Mouse (Mus musculus) MEL-GATA-1-ER (cell line): ENCODE results near the gene Alkal2.
A peak's percentile ranks its signal among the peaks of the same experiment; 100 is the strongest.

Source experiments
- DNase-seq: peaks from one replicate; pipeline ENCODE4 v3.0.0-alpha.2; 2012; ENCODE audit warnings: low read depth; ENCODE audit errors: extremely low read depth

The Alkal2 gene

DNA sequence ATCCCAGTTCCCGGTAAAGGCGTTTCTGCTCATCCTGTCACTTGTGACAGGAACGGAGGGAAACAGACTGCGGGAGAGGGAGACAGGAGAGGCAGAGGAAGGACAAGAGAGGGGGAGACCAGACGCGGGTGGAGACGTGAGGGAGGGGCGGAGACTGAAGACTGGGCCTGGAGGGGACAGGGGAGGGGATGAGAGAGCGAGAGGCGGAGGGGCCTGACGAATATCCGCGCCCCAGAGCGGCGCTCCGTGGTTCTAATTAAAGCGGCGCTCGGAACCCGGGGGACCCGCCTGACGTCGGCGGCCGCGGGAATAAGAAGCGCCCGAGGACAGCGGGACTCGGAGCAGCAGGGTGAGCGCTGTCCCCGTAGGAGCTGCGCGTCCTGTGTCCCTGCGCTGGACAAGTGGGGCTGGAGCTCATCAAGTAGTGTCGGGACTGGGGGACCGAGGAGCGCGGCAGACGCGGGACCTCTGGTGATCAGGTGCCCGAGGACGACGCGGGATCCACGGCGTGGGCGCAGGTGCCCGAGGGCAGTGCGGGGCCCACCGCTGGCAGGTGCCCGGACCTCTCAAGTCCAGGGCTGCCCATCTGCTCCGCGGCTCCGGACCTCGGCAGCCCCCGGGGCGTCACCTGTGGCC, at the start of gene Alkal2:
TSS of gene Alkal2 (plus strand) at position 337 of the 636 bp plus-strand sequence.
- DNase-seq, result no peak

DNA sequence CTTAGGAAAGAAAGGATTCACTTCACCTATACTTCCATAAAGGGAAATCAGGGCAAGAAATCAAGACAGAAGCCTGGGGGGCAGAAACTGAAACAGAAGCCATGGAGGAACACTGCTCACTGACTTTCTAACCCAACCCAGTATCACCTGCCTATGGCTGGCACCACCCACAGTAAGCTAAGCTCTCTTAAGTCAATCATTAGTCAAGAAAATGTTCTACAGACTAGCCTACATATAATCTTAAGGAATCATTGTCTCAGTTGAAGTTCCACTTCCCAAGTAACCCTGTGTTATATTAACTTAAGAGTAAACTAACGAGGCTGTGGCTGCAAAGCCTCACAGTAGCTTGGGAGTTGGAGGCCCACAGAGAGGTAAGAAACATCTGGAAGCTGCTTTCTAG, 35.6 kb upstream of the Alkal2 start:
- DNase-seq, result no peak

DNA sequence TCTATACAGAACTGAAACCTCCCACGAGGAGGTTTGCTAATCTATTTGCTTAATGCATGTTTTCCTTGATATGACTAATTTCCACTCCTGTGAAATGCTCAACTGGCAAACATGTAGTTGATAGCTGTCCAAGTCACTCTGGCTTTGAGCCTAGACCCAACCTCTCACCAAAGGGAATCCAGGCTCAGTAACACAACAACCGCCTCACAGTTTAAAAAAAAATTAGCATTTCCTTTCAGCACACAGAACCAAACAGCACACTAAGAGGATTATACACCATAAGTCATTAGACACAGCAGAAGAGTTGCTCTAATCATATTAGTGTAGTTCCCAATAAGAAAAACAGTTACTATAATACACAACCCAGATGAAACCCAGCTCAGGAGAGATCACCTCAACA, 33.2 kb upstream of the Alkal2 start:
- no peak for DNase-seq

DNA sequence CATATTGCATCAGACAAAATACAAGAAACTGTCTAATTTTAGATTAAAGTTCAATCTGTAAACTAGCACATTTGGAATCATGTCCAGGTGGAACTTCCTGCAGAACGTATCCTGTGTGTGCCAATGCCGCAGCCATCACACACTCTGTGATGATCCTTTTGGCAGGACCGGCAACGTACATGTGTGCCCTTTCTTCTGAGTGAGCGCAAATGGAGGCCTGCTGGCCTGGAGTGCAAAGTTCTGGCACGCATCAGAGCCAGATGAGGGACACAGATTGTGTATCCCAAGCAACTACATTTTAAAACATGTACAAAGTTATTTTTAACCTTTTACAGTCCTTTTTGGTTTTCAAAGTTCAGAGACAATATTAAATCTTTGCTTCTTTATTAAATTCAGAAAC, 32.3 kb upstream of the Alkal2 start:
- DNase-seq, result no peak

DNA sequence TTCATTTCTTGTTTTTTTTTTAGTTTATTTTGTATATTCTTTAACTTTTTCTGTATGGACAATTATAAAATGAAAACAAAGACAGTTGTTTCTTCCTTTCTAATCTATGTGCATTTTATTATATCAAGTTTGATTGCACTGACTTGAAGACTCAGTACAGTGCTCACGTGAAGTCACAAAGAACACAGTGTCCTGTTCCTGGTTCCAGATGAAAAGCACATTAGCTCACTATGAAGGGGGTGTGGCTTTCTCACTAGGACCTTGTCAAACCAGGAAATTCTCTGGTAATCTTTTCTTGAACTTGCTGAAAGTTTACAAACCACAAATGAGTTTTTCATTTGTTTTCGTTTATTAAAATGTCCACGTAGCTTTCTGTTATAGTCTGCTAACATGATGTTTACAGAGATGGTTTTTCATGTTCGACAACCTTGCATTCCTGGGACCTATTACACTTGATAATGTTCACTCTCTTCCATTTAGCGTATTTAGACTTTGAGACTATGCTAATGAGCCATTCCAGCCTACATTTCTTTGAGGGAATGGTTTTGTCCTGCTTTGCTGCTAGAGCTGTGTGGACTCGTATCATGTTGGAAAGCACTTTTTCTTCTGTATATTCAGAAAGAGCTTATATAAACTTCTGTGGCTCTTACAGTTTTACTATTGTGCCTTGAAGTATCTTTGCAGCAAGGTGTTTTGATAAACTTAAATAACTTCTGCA, 28.5 kb upstream of the Alkal2 start:
- DNase-seq, result no peak

DNA sequence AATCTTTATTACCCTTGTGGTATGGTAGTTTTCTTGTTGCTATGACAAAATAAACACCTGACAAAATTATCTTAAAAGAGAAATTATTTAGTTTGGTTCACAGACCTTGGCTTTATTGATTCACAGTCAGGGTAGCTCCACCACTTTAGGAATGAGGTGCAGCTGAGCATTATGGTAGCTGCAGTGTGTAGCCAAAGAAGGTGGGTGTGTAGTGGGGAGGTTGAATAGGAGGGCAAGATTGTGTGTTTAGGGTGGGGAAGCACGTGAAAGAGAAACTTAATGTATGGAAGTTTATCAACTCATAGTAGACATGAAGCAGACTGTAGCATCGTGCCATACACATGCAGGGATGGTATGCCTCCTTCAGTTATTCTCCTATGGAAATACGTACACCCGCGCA, 27.9 kb upstream of the Alkal2 start:
- no peak for DNase-seq

DNA sequence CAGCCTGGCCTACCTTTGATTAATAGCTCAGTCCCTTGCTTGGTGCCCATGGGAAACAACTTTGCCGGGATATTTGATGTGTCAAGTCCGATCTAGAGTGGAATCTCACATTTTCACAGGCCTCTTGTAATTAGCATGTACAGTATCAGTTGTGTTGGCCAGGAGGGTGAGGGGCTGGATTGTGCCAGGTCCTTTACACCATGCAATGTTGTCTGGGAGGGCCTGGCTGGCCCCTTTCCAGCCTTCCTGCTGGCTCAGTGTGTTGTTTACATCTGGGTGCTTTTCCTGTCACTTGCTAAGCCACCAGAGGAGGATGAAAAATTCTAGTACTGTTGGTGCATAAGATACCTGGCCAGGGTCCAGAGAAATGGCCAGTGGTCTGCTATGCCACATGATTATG, 19.8 kb upstream of the Alkal2 start:
- no peak for DNase-seq

DNA sequence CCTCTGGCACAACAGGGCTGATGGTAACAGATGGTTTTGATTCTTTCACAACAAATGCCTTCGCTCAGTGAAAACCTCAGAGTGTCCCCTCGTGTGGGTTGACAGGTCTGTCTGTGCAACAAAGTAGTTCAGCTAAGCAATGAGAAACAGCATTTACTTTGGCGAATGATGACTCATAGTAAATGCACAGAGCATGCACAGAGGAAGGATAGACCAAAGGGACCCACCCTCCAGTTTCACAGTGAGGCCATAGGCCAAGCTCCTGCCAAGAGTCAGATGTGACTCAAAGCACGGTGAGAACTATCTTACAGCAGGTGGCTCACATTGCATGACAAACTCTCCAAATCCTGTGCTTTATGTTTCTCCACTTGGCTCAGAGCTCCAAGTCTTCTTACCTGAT, 18.3 kb upstream of the Alkal2 start:
- DNase-seq, result no peak

DNA sequence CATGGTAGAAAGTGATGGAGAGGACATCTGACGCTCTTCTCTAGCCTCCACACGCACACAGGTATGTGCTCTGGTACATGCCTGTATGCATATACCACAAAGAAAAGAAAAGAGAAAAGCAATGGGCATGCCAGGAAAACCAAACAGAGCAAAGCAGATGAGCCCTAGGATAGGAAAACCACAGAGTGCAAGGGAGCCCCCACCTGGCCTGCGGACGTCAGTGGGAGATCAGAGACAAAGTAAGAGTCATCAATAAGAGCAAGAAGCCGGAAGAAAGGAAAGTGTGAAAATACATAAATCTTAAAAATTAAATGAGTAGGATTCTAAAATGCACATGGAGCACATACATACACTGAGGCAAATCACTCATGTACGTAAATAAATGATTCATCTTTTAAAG, 4.7 kb upstream of the Alkal2 start:
- DNase-seq, result no peak

DNA sequence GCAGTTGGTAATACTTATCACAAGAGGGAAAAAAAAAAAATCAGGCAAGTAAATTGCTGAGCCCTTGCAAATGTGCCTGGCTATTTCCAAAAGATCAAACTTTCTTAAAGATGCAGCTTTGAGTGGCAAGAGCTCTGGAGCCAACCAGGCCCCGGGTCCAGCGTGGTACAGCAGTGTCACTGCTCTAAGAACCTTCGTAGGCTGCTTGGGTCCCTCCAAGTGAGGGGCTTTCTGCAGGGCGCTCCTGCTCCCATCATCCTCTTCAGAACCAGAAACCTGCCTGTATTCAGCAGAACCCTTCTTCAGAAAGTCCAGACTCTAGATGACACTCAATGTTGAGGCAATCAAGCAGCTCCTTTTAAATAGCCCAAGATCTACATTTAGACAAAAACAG, 533 bp upstream of the Alkal2 start:
- DNase-seq, result no peak

DNA sequence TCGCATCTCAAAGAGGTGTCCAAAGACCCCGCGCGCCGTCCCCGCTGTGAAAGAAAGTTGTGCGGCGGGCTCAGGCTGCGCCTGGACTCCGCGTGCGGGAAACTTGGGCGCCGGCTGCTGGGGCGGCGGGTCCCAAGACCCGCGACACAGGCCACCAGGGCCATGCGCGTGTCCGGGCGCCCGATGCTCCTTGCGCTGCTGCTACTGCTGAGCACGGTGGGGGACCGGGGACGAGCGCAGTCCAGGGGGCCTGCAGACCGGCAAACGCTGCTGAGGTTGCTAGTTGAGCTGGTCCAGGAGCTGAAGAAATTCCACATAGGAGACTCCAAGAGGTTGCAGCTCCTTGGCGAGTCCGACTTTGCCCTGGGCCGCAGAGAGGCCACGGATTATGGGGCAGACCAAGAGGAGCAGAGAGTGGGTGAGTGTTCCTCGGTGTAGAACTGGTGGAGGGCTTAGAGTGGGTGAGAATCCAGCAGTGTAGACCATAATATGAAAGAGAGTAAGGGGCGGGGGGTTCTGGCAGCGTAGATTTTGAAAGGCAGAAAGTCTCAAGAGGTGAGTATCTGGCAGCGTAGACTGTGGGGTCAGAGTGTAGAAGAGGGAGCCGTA, 604 bp downstream of the Alkal2 start:
- DNase-seq, result no peak

DNA sequence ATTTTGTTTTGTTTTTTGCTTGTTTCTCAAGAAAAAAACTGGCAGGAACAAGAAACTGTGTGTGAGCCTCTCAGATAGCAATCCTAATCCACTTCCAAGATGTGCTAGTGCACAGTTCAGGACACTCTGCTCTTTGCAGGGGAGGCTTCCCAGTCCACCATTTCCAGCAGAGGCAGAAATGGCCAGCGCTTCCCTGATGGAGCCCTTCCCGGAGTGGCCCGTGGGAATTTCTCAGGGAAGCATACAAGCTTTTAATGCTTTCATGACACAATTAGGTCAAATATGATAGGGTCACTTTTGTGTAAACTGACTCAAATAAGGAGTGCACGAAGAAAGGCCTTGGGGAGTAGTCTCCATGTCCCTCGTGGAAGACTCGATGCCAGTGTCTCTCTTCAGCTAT, 1.8 kb downstream of the Alkal2 start:
- no peak for DNase-seq

DNA sequence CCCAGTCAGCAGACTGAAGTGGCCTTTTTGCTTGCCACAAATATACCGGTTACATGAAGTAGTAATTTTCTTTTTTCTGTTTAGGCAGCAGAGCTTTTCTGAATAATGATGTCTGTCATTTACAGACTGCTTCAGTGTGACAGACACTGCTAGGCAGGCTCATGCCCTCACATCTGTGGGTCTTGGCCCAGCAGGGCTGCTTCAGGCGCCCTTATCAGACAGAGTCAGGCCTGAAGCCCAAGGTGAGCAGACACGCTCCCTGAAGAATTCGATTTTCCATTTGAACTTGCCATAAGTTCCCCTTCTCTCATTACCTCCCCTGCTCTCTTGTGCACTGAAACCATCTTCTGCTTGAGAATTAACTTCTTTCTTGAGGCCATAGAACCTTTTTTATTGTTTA, 3.9 kb downstream of the Alkal2 start:
- DNase-seq, result no peak

DNA sequence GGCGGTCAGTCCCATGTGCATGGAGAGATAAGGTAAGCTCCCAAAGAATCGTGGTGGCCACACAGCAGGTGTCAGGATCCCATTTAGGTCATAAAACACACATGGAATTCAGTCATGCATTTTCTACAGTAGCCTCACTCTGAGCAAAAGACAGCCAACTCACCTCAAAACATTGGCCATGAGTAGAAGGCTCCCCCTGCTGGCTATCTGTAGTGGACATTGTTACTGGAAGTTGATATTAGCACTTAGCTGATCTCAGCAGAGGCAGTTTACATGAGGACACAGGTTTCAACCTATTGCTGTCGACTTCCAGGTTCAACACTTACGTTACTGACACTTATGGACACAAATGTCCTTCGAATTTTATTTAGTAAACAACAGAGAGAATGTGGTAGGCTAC, 5.9 kb downstream of the Alkal2 start:
- no peak for DNase-seq

DNA sequence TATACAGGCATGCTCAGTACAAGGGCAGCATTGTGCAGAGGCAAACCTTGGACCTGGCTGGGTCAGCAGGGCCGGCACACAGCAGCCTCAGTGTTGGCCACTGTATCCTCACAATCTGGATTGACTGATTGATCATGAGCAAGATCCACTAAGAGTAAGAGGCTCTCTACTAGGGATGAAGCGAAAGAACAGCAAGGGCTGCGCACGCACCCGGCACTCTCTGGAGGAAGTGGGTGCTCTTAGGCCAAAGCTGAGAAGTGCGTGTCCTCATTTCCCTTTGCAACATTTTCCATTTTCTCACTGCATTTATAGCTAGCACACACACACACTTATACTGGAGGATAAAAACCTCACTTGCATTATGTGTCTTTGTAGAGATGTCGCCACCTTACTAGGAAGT, 7.3 kb downstream of the Alkal2 start:
- DNase-seq, result no peak

DNA sequence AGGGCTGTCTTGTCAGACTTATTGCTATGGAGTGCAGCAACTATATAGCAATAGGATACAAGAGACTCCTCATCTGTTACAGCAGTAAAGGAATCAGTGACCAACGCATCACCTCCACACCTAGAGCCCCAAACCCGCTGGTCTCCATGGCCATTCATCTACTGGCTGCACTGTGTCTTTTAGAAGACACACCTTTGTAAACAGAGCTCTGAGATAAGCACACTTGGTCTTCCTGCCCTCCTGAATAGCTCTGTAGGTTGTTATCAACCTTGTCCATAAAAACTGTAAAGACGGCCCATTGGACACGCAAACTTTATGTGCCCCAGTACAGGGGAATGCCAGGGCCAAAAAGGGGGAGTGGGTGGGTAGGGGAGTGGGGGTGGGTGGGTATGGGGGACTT, 12.9 kb downstream of the Alkal2 start:
- DNase-seq, result no peak

DNA sequence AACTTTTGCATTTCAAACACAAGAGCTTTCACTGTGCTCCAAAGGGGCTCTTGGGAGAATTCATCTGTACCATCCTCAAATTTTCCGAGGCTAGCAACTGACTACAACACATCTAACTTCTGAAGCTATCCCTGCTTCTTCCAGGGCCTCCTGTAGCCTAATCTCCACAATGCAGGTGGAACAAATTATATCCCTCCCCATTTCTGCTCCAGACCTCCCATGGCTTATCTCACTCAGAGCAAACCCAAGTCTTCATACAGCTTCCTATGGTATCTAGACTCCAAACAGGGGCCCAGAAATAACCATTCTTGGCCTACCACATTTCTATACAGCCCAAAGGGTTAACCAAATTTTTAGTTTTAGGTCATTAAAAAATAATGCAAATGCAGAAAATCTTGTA, 24.5 kb downstream of the Alkal2 start:
- no peak for DNase-seq

DNA sequence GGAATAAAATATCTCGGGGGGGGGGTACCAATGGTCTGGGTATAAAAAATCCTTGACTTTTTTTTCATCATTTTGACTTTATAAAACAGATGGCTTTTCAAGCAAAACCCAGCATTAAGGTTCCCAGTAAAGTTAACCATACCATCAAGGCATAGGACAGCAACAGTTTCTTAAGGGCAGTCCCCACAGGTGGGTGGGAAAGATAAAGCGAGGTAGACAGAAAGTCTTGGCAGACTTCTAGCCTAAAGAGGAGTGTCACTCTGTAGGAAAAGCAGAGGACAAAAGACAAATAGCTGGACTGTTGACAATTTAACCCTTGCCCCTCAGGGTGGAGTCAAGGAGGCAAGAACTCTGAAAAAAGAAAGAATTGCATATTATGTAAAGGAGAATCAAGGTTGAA, 25.8 kb downstream of the Alkal2 start:
- no peak for DNase-seq

DNA sequence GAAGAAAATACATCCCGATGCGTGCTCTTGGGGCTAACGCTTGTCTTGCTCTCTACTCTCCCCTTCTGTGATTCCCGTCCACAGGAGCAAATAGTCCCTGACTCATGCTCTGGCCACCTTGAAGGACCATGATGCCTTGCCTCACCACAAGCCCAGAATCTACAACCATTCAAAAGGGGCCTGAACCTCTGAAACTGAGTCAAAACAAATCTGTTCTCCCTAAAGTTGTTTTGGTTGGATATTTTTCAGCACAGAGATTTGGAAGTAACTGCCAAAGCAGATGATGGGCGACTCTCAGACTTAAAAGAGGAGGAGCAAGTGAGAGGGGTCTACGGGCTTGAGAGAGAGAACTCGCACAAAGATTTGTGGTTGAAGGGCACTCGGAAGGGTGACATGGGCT, 26.7 kb downstream of the Alkal2 start:
- no peak for DNase-seq

DNA sequence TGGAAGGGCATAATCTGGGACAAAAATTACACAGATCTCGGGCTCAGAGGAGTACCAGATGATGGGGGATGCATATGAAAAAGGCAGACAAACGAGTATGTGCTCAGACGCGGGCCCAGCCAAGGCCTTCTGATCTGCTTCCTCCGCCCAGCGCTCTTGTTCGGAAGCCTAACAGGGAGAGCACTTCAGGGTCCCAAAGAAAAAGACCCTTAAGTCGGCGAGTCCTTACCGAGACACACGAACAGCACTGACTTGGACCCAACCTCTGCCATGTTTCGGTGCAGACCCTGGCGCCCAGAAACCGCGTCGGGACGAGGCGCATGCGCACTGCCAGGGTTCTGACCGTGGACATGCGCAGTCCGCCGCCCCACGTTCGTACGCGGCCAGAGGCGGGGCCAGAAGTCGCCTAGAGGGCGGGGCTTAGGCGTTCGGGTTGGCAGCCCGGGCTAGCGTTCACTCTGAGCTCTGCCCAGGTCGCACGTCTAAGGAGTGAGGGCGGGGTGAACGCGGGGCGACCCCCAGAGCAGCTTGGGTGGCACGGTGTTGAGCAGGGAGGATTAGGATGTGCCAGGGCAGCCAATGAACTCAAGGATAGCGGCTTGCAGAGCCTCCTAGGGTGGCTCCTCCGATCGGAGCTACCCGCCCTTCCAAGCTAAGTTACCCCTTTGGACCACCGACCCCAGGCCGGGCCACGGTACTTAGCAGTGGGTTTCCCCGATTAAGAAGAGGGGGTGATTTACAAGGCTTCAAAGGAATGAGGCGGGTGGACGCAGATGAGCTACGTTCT, 27.3 kb downstream of the Alkal2 start, which contains the start of the genes Acp1 and Sh3yl1:
TSS of gene Acp1 (minus strand) at position 329 of the 787 bp plus-strand sequence.
TSS of gene Sh3yl1 (plus strand) at position 408 of the 787 bp plus-strand sequence.
- DNase-seq, result peak; percentile 56

DNA sequence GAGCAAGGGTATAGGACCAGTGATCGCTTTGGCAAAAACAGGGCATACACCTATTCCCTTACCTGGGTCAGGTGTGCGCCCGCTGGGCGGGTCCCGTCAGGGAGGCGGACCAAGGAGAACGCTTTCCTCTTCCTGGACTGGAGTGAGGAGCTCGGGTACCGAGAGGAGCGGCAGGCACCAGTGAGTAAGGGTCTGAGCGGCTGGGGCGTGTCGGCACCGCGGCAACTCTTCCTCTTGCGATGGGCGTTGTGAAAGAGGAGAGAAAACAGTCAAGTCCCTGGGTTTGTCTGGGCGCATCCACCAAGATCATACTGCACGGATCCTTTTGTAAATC, 27.9 kb downstream of the Alkal2 start:
- no peak for DNase-seq

DNA sequence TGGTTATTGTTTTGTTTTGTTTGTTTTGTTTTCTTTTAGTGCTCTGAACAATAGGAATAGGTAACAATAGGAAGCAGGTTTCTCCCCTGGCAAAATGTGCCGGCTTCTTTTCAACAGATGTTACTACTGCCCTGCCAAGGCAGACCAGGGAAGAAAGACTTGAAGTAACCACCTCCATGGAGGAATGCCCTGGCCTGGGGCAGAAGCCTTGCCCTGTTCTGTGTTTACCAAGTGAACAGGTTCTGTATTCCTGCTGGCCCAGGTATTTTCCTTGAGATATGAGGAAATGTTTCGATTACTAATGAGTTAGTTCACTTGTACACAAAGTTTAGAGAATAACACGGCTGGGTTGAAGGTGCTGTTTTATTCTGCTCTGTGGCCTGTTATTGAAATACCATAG, 28.7 kb downstream of the Alkal2 start:
- no peak for DNase-seq
